Mouse (Mus musculus) hematopoietic stem cell, adult 5-6 weeks (primary cell): ENCODE data around the gene Pctp. TPM values are rescaled to one million over a fixed set of nuclear protein-coding genes. Genes with fewer than 3 reads are reported as not detected.

Source experiments
- ATAC-seq, 2 experiments: fragments of 125-278 bp in 1 of 2; replicated peaks in 1 of 2; 2 replicates each; pipeline ENCODE4 v1.8.0; 2016 to 2017; ENCODE audit warnings: inconsistent platforms in 2 of 2, mild to moderate bottlenecking in 2 of 2, moderate number of reproducible peaks in 2 of 2, low read depth in 1 of 2, moderate TSS enrichment in 1 of 2; ENCODE audit not compliant: low FRiP score in 2 of 2, poor library complexity in 2 of 2, severe bottlenecking in 2 of 2, insufficient read depth in 1 of 2, low TSS enrichment in 1 of 2
- total RNA-seq: library from RNA; stranded (forward); fragments of 172-1452, 232-1000 nt; gene quantifications from 2 replicates; pipeline ENCODE4 v1.2.3, GENCODE M21; 2017

The Pctp gene
- total RNA-seq, 1 experiment from 2014 or later = 20.0 TPM

- ATAC-seq = no peak
Measured at GRCm38 (mm10) chr11:90025891-90026801, 23.5 kb upstream of the Pctp start.

DNA sequence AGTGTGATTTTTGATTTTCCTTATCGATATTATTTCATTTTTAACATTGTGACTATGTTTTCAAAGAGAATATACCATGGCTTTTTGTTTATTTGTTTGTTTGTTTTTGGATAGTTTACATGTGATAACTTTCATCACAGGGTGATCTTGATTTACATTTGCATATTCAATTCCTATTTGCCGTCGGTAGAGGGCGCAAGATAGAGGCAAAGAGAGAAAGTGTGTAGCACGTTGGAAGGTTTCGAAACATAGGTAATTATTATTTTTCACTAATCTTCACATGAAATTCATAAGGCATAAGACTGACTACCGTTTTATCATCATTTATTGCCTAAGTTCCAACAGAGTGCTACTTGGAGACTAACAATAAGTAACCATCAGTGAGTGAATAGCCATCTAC is 16.5 kb upstream of the Pctp start:
- peak; percentile 37 to 58; a peak in 1 of 4 replicates for ATAC-seq

- no peak for ATAC-seq
Measured at GRCm38 (mm10) chr11:90015281-90015680, 12.6 kb upstream of the Pctp start.

- ATAC-seq = no peak
Measured at GRCm38 (mm10) chr11:90013657-90014056, 11.0 kb upstream of the Pctp start.

- ATAC-seq = no peak
Measured at GRCm38 (mm10) chr11:90007791-90008531, 5.3 kb upstream of the Pctp start.

- no peak for ATAC-seq
Measured at GRCm38 (mm10) chr11:90006111-90006510, 3.4 kb upstream of the Pctp start.

DNA sequence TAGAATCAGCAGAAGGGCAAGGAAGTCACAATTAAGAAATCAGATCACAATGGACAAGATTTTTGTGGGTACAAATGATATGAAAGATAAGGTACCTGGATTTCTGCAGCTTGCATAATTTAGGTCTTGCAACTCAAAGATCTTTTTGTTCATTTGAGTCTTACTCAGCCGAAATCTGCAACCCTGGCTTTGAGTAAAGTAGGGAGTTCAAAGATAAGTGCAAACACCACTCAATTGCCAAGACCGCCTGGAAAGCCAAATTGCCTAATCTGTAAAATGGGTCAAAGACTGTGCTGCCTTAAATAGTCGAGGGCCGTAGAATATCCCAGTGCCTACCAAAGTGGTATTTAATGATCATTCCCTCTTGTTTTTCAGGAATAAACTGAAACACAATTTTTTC is 692 bp upstream of the Pctp start:
- no peak for ATAC-seq

- no peak for ATAC-seq
Measured at GRCm38 (mm10) chr11:90002987-90003348, 274 bp upstream of the Pctp start.

GRCm38 (mm10) chr11:90001396-90002230 is 1.1 kb downstream of the Pctp start:
- no peak for ATAC-seq

GRCm38 (mm10) chr11:90000666-90001065 is 2.0 kb downstream of the Pctp start:
- ATAC-seq = no peak

DNA sequence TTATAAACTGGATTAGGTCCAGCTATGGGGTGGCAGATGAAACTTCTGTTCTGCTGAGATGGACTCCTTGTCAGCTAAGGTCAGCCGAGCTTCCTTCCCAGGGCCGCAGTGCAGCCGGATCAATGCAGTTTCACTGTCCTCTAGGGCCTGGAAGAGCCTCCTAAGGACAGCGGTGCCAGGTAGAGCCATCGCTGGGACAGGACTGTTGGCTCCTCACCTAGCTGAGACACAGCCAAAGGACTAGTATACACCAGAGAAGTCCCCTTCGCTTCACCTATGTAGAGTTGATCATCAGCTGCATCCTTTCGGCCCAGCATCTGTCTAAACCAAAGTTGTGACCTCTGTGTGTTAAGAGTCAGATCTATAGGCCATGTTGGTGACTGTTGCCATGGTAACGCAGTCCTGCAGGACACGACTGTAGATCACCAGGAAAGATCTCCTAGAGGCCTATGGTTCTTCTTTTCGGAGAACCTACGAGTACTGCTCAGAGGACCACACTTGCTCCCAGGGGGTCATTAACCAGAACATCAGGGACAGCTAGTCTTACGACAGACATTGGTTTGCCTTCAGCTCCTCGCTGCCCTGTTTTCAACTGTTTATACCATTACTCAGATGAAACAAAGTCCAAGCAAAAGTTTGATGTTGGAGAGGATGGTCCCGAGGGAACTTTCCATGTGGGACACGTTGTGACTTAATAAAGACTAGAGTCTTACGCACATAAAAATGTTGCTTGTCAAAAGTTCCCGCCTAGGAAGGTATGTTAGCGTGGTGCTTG is 3.5 kb downstream of the Pctp start:
- ATAC-seq = no peak

DNA sequence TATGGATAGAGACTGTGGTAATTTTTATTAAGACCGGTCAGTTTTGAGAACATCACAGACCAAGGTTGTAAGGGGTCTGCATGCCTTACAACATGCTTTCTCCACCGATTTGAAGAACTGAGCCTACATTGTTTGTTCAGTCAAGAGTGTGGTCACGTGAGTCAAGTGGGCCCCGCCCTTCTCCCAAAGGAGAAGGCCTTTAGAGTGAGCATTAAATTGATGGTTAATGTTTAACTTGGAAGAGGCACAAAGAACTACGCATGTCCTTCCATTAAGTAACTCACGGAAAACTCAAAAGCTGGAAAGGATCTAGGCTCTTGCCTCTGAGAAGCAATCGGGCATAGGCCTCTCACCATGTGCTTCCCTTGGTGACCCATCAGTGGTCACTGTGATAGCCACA is 5.8 kb downstream of the Pctp start:
- ATAC-seq = no peak

DNA sequence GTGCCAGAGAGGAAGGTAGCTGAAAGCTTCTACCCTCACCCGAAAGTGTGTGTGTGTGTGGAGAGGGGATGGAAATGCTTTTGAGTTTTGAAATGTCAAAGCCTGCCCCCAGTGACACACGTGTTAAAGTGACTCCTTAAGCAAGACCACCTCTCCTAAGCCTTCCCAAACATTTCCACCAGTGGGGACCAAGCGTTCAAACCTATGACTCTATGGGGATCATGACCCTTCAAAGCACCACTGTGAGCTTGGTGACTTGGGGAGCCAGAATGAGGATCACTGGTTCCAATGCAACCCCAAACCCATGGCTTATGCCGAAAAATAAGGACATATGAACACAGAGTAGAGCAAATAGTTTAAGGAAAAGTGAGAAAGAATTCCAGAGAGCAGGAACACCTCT is 6.3 kb downstream of the Pctp start:
- no peak for ATAC-seq

DNA sequence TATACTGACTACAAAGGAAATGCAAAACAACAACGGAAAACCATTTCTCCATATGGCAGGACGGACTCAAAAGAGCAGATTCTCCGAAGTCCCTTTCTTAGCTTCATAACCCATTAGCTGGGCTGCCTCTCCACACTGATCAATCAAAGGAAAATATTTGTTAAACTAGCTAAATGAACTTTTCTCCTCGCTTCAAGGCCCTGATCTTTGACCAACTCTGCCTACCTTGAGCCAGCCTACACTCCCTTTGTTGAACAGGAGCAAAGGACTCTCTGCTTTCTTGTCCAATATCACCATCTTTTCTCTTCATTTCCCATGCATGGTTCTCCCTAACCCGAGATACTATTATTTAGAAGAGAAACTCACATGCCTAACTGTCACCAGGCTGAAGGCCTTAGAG is 7.1 kb downstream of the Pctp start:
- ATAC-seq = no peak

GRCm38 (mm10) chr11:89994706-89995105 is 8.0 kb downstream of the Pctp start:
- no peak for ATAC-seq

DNA sequence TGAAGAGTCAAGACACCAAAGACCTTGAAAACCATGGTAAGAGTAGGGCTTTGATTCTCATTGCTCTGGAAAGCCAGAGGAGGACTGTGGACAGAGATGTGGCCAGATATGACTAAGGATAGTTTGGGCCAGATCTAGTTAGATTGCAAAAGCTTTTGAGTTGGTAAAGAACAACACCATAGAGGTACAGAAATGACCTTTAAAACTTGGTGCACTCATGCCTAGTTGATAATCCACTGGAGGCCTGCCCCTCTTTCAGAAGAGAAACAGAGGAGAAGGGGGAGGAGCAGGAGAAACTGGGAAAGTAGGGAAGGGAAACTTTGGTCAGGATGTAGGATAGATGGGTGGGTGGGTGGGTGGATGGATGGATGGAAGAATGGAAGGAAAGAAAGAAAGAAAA is 11.0 kb downstream of the Pctp start:
- no peak for ATAC-seq

DNA sequence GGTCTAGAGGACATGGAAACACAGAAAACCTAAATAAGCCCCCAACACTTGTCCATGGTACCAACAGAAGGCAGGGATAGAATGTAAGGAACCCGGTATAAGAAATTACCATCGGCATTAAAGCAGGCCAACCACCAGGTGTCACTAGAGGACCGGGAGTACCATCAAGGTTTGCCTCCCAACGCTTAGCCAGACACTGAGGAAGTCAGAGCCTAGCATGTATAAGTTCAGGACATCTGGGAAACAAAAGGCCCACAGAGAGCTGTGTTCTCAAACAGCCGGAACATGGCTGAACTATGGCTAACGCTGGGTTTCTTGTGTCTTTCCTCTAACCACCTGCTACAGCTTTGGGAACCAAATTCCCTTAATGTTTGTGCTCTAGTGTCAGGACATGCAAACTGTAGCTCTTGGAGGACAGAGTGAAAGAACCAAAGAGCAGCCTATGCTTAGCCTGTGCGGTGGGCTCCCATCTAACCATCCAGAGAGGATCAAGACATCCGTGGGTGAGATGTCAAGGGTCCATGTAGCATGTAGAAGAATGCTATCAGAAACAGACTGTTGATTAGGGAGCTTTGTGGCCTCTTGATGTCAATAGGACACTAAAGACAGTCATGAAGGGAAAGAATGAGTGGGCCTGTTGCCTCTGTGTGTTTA is 13.6 kb downstream of the Pctp start:
- ATAC-seq = peak; percentile 28 to 65; a peak in 3 of 4 replicates
